Mouse (Mus musculus) stomach, embryonic 14.5 days (tissue): ENCODE results near the gene Uqcrc2. TPM values are rescaled to one million over a fixed set of nuclear protein-coding genes. Genes with fewer than 3 reads are reported as not detected.

ENCODE experiments used
- ATAC-seq: fragments of 200-750 bp; cut with Nextera tagmentation; 2 replicates; pipeline ENCODE4 v1.8.0; 2017; ENCODE audit warnings: low read depth, moderate TSS enrichment; ENCODE audit not compliant: insufficient number of reproducible peaks, insufficient read depth, low FRiP score
- H3K27ac ChIP-seq: fragments of 300-500 bp; sonication (generic); 2 replicates; pipeline ENCODE4 v1.5.1; 2014; ENCODE audit warnings: mild to moderate bottlenecking, low read length, moderate library complexity, mixed read lengths
- H3K27me3 ChIP-seq: fragments of 300-500 bp; sonication (generic); 2 replicates; pipeline ENCODE4 v1.6.1; 2014; ENCODE audit warnings: low read length, control low read depth, mixed read lengths; ENCODE audit not compliant: control insufficient read depth, insufficient read depth
- H3K36me3 ChIP-seq: fragments of 300-500 bp; sonication (generic); 2 replicates; pipeline ENCODE4 v1.6.1; 2014; ENCODE audit warnings: mild to moderate bottlenecking, control low read depth, low read length, moderate library complexity, mixed read lengths; ENCODE audit not compliant: control insufficient read depth, insufficient read depth
- H3K4me1 ChIP-seq: fragments of 300-500 bp; sonication (generic); 2 replicates; pipeline ENCODE4 v1.6.1; 2014; ENCODE audit warnings: low read length, control low read depth, mixed read lengths; ENCODE audit not compliant: control insufficient read depth, insufficient read depth
- H3K4me2 ChIP-seq: fragments of 300-500 bp; sonication (generic); replicated peaks from 2 replicates; pipeline ENCODE4 v1.6.1; 2014; ENCODE audit warnings: low read depth, low read length, control low read depth
- H3K4me3 ChIP-seq: fragments of 300-500 bp; sonication (generic); 2 replicates; pipeline ENCODE4 v1.5.1; 2014; ENCODE audit warnings: low read depth, low read length, control low read depth
- H3K9ac ChIP-seq: fragments of 300-500 bp; sonication (generic); replicated peaks from 2 replicates; pipeline ENCODE4 v1.6.1; 2014; ENCODE audit warnings: low read depth, mild to moderate bottlenecking, control low read depth, low read length, moderate library complexity, mixed read lengths
- H3K9me3 ChIP-seq: fragments of 300-500 bp; sonication (generic); 2 replicates; pipeline ENCODE4 v1.6.1; 2016; ENCODE audit warnings: low read depth, low read length, control low read depth; ENCODE audit not compliant: control insufficient read depth
- WGBS: fragments of 180-500 bp; shearing (Covaris S2); extraction: QIAGEN DNeasy Blood & Tissue Kit; methylation state at CpG from one replicate; pipeline ENCODE4 v1.1.7; 2014; 5-methylcytosine and 5-hydroxymethylcytosine counted together
- polyA plus RNA-seq: library from polyadenylated mRNA; unstranded; fragments of >200 nt; fragmentation: Nextera tagmentation; extraction: Ambion mirVana; gene quantifications from 2 replicates; pipeline ENCODE4 v1.2.1, GENCODE M21; 2014

Uqcrc2 gene
- polyA plus RNA-seq, 1 experiment from 2014 or later = 198 TPM

DNA sequence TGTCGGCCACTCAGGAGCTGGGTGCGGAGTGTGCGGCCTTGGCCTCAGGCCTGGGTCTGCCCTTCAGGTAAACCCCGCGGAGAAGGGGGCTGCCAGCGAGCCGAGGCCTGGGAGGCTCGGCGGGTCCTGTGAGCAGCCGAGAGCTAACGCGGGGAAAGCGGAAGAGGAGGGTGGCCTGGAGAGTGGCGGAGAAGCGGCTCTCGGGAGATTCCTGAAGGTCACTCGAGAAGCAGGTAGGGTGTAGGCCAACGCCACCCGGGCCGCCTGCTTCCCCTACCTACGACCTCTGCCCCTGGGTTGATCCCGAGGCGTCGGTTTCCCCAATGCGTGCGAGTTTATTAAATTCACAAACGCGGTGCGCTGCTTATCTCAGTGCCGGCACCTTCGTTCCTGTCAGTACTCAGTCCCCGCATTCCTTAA is 396 bp downstream of the Uqcrc2 start:
- Histone ChIP-seq H3K4me2 (peak overlapping the region; percentile 82), H3K9ac (peak overlapping the region; percentile 86), H3K4me1 (peaks cover 2% of the 10 kb centered on the region; the same call in 1 of the 2 replicates), H3K36me3 (peaks cover 24% of the 10 kb centered on the region), H3K4me3 (peak overlapping the region; percentile 84), H3K27ac (peak overlapping the region; percentile 93), H3K27me3 (no peaks in the 10 kb centered on the region), H3K9me3 (no peaks in the 10 kb centered on the region)
- ATAC-seq = peak; percentile 83; the same call in 1 of the 2 replicates
- 0% methylated on average over 31 of the region's 32 CpGs for WGBS

DNA sequence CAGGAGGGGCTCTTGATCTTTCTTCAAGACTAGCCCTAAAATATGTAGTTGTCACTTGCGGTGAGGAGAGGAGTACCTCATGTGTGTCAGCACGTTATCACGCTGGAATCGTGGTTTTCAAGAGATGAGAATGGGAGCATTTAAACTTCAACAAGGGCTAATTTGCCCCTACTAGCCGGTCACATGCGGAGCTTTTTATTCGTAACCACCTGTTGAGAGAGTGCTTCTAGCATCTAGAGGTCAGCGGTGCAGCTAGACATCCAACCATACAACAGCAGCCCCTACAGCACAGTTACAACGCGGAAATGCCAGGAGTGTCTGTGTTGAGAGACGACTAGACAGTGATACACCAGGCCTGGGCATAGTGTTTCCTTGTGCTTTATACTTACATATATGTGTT is 845 bp downstream of the Uqcrc2 start:
- peak overlapping the region; percentile 86 for H3K9ac ChIP-seq
- H3K4me2 ChIP-seq = peak overlapping the region; percentile 82
- peaks cover 2% of the 10 kb centered on the region; the same call in 1 of the 2 replicates for H3K4me1 ChIP-seq
- peak overlapping the region; percentile 84 for H3K4me3 ChIP-seq
- no peaks in the 10 kb centered on the region for H3K27me3 ChIP-seq
- ATAC-seq = no peak
- H3K36me3 ChIP-seq = peaks cover 28% of the 10 kb centered on the region
- WGBS = under 1% methylated on average over 11 of the region's 11 CpGs
- H3K27ac ChIP-seq = peak overlapping the region; percentile 93; the same call in 1 of the 2 replicates
- H3K9me3 ChIP-seq = no peaks in the 10 kb centered on the region

DNA sequence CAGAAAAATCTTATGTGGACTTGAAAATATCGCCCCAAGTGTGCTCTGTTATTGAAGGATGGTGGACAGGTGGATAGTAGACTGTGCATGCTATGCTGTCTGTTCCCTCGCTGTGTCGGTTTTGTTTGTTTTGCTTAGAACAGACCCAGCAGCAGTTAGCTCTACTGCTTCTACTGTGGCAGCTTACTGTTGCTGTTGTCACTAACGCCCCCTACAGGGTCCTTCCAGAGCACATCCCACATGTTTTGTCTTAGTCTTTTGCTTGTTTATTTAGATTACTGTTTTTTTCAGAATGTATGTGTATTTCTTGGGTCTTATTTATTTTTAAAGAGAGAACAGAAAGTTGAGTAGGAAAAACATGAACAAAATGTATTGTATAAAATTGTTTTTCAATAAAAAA is 8.2 kb downstream of the Uqcrc2 start:
- H3K27me3 ChIP-seq = no peaks in the 10 kb centered on the region
- no peak overlapping the region for H3K4me3 ChIP-seq
- H3K9me3 ChIP-seq = no peaks in the 10 kb centered on the region
- WGBS = 57% methylated on average over 4 of the region's 4 CpGs
- no peaks in the 10 kb centered on the region for H3K4me1 ChIP-seq
- no peak overlapping the region for H3K27ac ChIP-seq
- no peak overlapping the region for H3K4me2 ChIP-seq
- ATAC-seq = no peak
- H3K9ac ChIP-seq = no peak overlapping the region
- peaks cover 70% of the 10 kb centered on the region for H3K36me3 ChIP-seq

DNA sequence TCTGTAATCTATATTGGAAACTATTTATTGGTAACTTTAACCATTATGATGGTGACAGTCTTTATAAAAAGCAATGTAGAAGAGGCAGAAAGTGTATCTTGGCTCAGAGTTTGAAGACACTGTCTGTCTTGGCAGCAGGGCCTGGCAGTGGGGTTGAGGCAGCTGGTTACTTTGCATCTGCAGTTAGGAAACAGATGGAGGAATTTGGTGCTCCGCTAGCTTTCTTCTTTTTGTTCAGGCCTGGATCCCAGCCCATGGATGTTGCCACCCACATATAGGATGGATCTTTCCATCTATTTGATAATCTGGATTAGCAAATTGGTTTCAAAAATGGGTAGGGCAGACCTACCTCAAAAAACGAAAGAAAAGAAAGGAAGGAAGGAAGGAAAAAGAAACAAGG is 12.9 kb downstream of the Uqcrc2 start:
- H3K9me3 ChIP-seq = no peaks in the 10 kb centered on the region
- H3K27ac ChIP-seq = no peak overlapping the region
- no peak overlapping the region for H3K4me3 ChIP-seq
- 88% methylated on average over 2 of the region's 2 CpGs for WGBS
- no peak overlapping the region for H3K4me2 ChIP-seq
- ATAC-seq = no peak
- H3K4me1 ChIP-seq = no peaks in the 10 kb centered on the region
- no peaks in the 10 kb centered on the region for H3K27me3 ChIP-seq
- H3K36me3 ChIP-seq = peaks cover 83% of the 10 kb centered on the region
- no peak overlapping the region for H3K9ac ChIP-seq

DNA sequence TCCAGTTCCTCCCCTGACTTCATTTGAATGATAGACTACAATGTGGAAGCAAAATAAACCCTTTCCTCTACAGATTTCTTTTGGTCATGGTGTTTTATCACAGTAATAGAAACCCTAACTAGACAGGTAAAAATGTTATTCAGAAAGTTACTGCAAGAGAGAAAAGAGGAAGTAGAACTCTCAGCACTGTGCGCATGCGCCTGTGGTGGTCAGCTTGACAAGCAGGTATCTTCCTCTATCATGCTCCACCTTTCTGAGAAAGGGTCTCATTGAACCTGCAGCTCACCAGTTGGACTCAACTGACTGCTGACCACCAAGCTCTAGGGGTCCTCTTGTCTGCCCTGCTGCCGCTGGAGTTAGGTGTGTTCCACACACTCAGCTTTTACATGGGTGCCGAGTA is 27.1 kb downstream of the Uqcrc2 start:
- Histone ChIP-seq H3K27ac (no peak overlapping the region), H3K4me2 (no peak overlapping the region), H3K4me3 (no peak overlapping the region), H3K27me3 (no peaks in the 10 kb centered on the region), H3K9ac (no peak overlapping the region), H3K4me1 (no peaks in the 10 kb centered on the region), H3K36me3 (peaks cover 30% of the 10 kb centered on the region), H3K9me3 (no peaks in the 10 kb centered on the region)
- no peak for ATAC-seq
- 94% methylated on average over 4 of the region's 4 CpGs for WGBS

DNA sequence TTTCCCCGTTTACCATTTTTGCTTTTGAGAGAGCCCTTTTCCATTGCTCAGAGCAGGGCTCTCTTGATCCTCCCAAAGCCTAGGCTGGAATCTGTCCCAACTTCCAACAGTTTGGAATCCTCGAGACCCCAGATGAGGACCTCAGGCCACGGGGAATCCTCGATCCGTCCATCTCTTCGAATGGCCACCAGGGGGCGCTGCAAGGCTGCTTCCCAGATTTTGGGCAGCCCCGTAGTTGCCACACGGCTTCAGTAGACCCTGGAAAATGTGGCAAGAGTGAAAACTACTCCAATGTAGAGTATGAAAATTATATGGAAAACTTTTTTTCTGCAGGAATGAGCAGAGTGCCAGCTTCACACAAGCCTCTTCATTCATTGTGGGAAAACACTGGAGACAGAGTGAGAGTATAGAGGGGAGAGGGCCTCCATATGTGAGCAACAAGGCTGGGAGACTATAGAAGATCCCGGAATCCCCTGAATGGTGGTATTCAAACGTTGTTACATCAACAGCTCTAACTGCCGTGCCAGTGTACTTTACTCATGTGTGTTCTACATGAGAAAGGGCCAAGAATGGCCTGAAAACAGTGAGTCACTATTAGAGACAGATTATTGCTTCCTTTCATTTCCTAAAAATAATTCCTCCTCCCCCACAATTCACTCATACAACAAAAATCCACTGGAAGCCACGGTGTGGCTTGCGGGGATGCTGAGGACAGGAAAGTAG is 35.3 kb downstream of the Uqcrc2 start, which contains the start of gene Pdzd9:
Pdzd9 (minus strand) TSS at position 191 of the 723 bp plus-strand sequence.
- Histone ChIP-seq H3K27me3 (no peaks in the 10 kb centered on the region), H3K4me2 (no peak within 1 kb of the TSS), H3K4me1 (no peaks in the 10 kb centered on the region), H3K9me3 (no peaks in the 10 kb centered on the region), H3K27ac (no peak within 1 kb of the TSS), H3K36me3 (no peaks in the 10 kb centered on the region), H3K9ac (no peak within 1 kb of the TSS), H3K4me3 (no peak within 1 kb of the TSS)
- WGBS = 23% methylated on average over 14 of the region's 14 CpGs
- peak; percentile 67; the same call in 1 of the 2 replicates for ATAC-seq

DNA sequence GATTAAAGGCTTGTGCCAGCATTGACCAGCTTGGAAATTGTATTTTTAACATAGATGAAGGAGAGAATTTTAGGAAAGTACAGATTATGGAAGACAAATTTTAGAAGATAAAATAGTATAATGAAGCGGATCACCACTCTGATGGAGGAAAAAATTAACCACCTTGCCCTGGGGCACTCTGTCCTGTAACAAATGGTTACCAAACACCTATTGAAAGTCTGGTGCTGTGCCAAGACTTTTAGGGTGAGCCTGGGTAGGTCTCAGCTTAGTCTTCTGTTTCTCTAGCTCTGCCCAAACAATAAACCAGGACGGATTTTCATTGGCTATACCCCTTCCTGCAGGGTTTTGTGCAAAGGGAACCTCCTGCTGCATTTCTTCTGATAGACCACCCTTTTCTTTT is 36.3 kb downstream of the Uqcrc2 start:
- 66% methylated on average over 2 of the region's 2 CpGs for WGBS
- Histone ChIP-seq H3K9me3 (no peaks in the 10 kb centered on the region), H3K27me3 (no peaks in the 10 kb centered on the region), H3K4me1 (no peaks in the 10 kb centered on the region), H3K27ac (no peak overlapping the region), H3K4me3 (no peak overlapping the region), H3K9ac (no peak overlapping the region), H3K4me2 (no peak overlapping the region), H3K36me3 (no peaks in the 10 kb centered on the region)
- ATAC-seq = no peak

DNA sequence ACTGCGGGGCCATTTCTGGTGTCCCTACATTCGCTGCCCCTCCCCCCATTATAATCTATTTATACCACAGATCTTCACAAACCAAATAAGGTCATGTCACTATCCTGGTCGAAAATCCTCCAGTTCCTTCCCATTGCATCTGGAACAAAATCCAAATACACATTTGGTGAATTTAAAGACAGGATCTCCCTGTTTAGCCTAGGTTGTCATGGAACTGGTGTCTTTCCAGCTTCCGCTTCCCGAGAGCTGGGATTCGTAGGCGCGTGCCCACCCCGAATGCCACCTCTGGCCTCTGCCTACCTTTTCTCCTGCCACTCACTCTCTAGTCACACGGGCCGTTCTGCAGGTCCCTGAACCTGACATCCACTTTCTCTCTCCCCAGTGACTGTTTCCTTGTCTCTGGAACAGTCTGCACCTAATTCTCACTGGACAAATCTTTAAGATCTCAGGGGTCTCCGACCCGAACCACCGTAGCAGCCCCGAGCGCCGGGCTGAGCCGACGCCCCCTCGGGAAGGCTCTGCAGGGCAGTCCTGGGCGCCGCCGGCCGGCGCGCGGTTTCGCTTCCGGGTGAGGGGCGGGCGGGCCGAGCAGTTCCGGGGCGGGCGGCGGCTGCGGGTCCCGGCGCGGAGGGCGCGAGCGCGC is 42.1 kb downstream of the Uqcrc2 start, which contains the start of gene Mosmo:
Mosmo (plus strand) TSS at position 618 of the 643 bp plus-strand sequence.
- Histone ChIP-seq H3K27me3 (no peaks in the 10 kb centered on the region), H3K9me3 (no peaks in the 10 kb centered on the region), H3K4me1 (peaks cover 14% of the 10 kb centered on the region; the same call in 1 of the 2 replicates), H3K27ac (peak within 1 kb of the TSS; percentile 52; the same call in 1 of the 2 replicates), H3K4me2 (peak within 1 kb of the TSS; percentile 79), H3K4me3 (peak within 1 kb of the TSS; percentile 93), H3K9ac (peak within 1 kb of the TSS; percentile 90), H3K36me3 (no peaks in the 10 kb centered on the region)
- ATAC-seq = peak; percentile 91
- under 1% methylated on average over 41 of the region's 44 CpGs for WGBS
